Mouse (Mus musculus) hindbrain, embryonic 11.5 days (tissue): Measurements from ENCODE around the gene Paqr9. TPM values are rescaled to one million over a fixed set of nuclear protein-coding genes. Genes with fewer than 3 reads are reported as not detected.

Experiments used
- ATAC-seq: fragments of 200-750 bp; cut with Nextera tagmentation; 2 replicates; pipeline ENCODE4 v1.8.0; 2017; ENCODE audit warnings: mild to moderate bottlenecking, moderate TSS enrichment, moderate library complexity; ENCODE audit not compliant: low FRiP score
- DNase-seq: peaks from one replicate; pipeline ENCODE4 v3.0.0-alpha.2; 2015; ENCODE audit warnings: low spot score
- H3K27ac ChIP-seq: fragments of 300-500 bp; sonication (generic); 2 replicates; pipeline ENCODE4 v1.5.1; 2014; ENCODE audit warnings: mild to moderate bottlenecking, low read depth, low read length
- H3K27me3 ChIP-seq: fragments of 300-500 bp; sonication (generic); 2 replicates; pipeline ENCODE4 v1.6.1; 2014; ENCODE audit warnings: mild to moderate bottlenecking, low read length, moderate library complexity, mixed read lengths; ENCODE audit not compliant: control insufficient read depth, insufficient read depth
- H3K36me3 ChIP-seq: fragments of 300-500 bp; sonication (generic); 2 replicates; pipeline ENCODE4 v1.6.1; 2014; ENCODE audit warnings: mild to moderate bottlenecking, low read length, moderate library complexity, mixed read lengths; ENCODE audit not compliant: control insufficient read depth, insufficient read depth
- H3K4me1 ChIP-seq: fragments of 300-500 bp; sonication (generic); replicated peaks from 2 replicates; pipeline ENCODE4 v1.6.1; 2014; ENCODE audit warnings: low read length, mixed read lengths; ENCODE audit not compliant: control insufficient read depth, insufficient read depth
- H3K4me2 ChIP-seq: fragments of 300-500 bp; sonication (generic); replicated peaks from 2 replicates; pipeline ENCODE4 v1.6.1; 2014; ENCODE audit warnings: mild to moderate bottlenecking, low read depth, low read length
- H3K4me3 ChIP-seq: fragments of 300-500 bp; sonication (generic); 2 replicates; pipeline ENCODE4 v1.5.1; 2014; ENCODE audit warnings: low read depth, low read length
- H3K9ac ChIP-seq: fragments of 300-500 bp; sonication (generic); 2 replicates; pipeline ENCODE4 v1.6.1; 2014; ENCODE audit warnings: low read depth, low read length
- H3K9me3 ChIP-seq: fragments of 300-500 bp; sonication (generic); 2 replicates; pipeline ENCODE4 v1.6.1; 2016; ENCODE audit warnings: low read length; ENCODE audit not compliant: control insufficient read depth
- WGBS: fragments of 180-500 bp; shearing (Covaris S2); extraction: QIAGEN DNeasy Blood & Tissue Kit; methylation state at CpG from one replicate; pipeline ENCODE4 v1.1.7; 2014; 5-methylcytosine and 5-hydroxymethylcytosine counted together
- polyA plus RNA-seq: library from polyadenylated mRNA; unstranded; fragments of >200 nt; fragmentation: Nextera tagmentation; extraction: Ambion mirVana; gene quantifications from 2 replicates; pipeline ENCODE4 v1.2.1, GENCODE M21; 2014

Paqr9 gene
- polyA plus RNA-seq, 1 experiment from 2014 or later = 0.37 TPM

GRCm38 (mm10) chr9:95541208-95541607 lies 18.2 kb upstream of the Paqr9 start:
- H3K9ac ChIP-seq = no peak overlapping the region
- no peak overlapping the region for H3K4me3 ChIP-seq
- H3K9me3 ChIP-seq = no peaks in the 10 kb centered on the region
- H3K36me3 ChIP-seq = no peaks in the 10 kb centered on the region
- no peaks in the 10 kb centered on the region for H3K4me1 ChIP-seq
- no peaks in the 10 kb centered on the region for H3K27me3 ChIP-seq
- ATAC-seq (no peak), DNase-seq (no peak)
- H3K4me2 ChIP-seq = no peak overlapping the region
- no peak overlapping the region for H3K27ac ChIP-seq

GRCm38 (mm10) chr9:95541650-95542432 lies 17.6 kb upstream of the Paqr9 start:
- WGBS = 87% methylated on average over 15 of the region's 15 CpGs
- ATAC-seq (no peak), DNase-seq (no peak)
- no peaks in the 10 kb centered on the region for H3K9me3 ChIP-seq
- H3K36me3 ChIP-seq = no peaks in the 10 kb centered on the region
- no peak overlapping the region for H3K9ac ChIP-seq
- H3K4me2 ChIP-seq = no peak overlapping the region
- H3K4me3 ChIP-seq = no peak overlapping the region
- no peaks in the 10 kb centered on the region for H3K4me1 ChIP-seq
- no peaks in the 10 kb centered on the region for H3K27me3 ChIP-seq
- H3K27ac ChIP-seq = no peak overlapping the region

- Histone ChIP-seq H3K4me1 (no peaks in the 10 kb centered on the region), H3K27ac (no peak overlapping the region), H3K4me2 (no peak overlapping the region), H3K36me3 (no peaks in the 10 kb centered on the region), H3K4me3 (no peak overlapping the region), H3K27me3 (no peaks in the 10 kb centered on the region), H3K9ac (no peak overlapping the region), H3K9me3 (no peaks in the 10 kb centered on the region)
- WGBS = 86% methylated on average over 6 of the region's 6 CpGs
- ATAC-seq (no peak), DNase-seq (no peak)
Observed at GRCm38 (mm10) chr9:95542475-95542874, 17.0 kb upstream of the Paqr9 start.

- Histone ChIP-seq H3K4me1 (no peaks in the 10 kb centered on the region), H3K27me3 (no peaks in the 10 kb centered on the region), H3K4me3 (no peak overlapping the region), H3K36me3 (no peaks in the 10 kb centered on the region), H3K9me3 (no peaks in the 10 kb centered on the region), H3K4me2 (no peak overlapping the region), H3K27ac (no peak overlapping the region), H3K9ac (no peak overlapping the region)
- no peak for DNase-seq
- 93% methylated on average over 4 of the region's 4 CpGs for WGBS
- no peak for ATAC-seq
Observed at GRCm38 (mm10) chr9:95544598-95544997, 14.9 kb upstream of the Paqr9 start.

- Histone ChIP-seq H3K4me3 (no peak overlapping the region), H3K4me2 (no peak overlapping the region), H3K9me3 (no peaks in the 10 kb centered on the region), H3K27ac (no peak overlapping the region), H3K9ac (no peak overlapping the region), H3K4me1 (no peaks in the 10 kb centered on the region), H3K36me3 (no peaks in the 10 kb centered on the region), H3K27me3 (no peaks in the 10 kb centered on the region)
- DNase-seq = no peak
- WGBS = 74% methylated on average over 7 of the region's 7 CpGs
- no peak for ATAC-seq
Observed at GRCm38 (mm10) chr9:95546679-95547078, 12.8 kb upstream of the Paqr9 start.

GRCm38 (mm10) chr9:95549626-95550411 lies 9.6 kb upstream of the Paqr9 start:
- no peaks in the 10 kb centered on the region for H3K4me1 ChIP-seq
- H3K27ac ChIP-seq = no peak overlapping the region
- no peak overlapping the region for H3K4me2 ChIP-seq
- ATAC-seq (no peak), DNase-seq (no peak)
- no peaks in the 10 kb centered on the region for H3K27me3 ChIP-seq
- no peaks in the 10 kb centered on the region for H3K36me3 ChIP-seq
- H3K4me3 ChIP-seq = no peak overlapping the region
- 64% methylated on average over 15 of the region's 15 CpGs for WGBS
- no peaks in the 10 kb centered on the region for H3K9me3 ChIP-seq
- no peak overlapping the region for H3K9ac ChIP-seq

GRCm38 (mm10) chr9:95550856-95551774 lies 8.3 kb upstream of the Paqr9 start:
- WGBS = 72% methylated on average over 9 of the region's 9 CpGs
- no peaks in the 10 kb centered on the region for H3K9me3 ChIP-seq
- no peak overlapping the region for H3K4me2 ChIP-seq
- no peak overlapping the region for H3K4me3 ChIP-seq
- ATAC-seq = 0 out of 2 replicates have a peak, but pooled peaks have one; percentile 17
- no peaks in the 10 kb centered on the region for H3K36me3 ChIP-seq
- H3K27ac ChIP-seq = no peak overlapping the region
- H3K4me1 ChIP-seq = no peaks in the 10 kb centered on the region
- H3K9ac ChIP-seq = no peak overlapping the region
- DNase-seq = no peak
- no peaks in the 10 kb centered on the region for H3K27me3 ChIP-seq

GRCm38 (mm10) chr9:95552175-95552705 lies 7.2 kb upstream of the Paqr9 start:
- H3K9ac ChIP-seq = no peak overlapping the region

More at GRCm38 (mm10) chr9:95552175-95552705, 7.2 kb upstream of the Paqr9 start:
- Histone ChIP-seq H3K4me2 (no peak overlapping the region), H3K4me1 (no peaks in the 10 kb centered on the region), H3K4me3 (no peak overlapping the region), H3K9me3 (no peaks in the 10 kb centered on the region), H3K27me3 (no peaks in the 10 kb centered on the region), H3K27ac (no peak overlapping the region), H3K36me3 (no peaks in the 10 kb centered on the region)
- no peak for ATAC-seq
- no peak for DNase-seq
- WGBS = 78% methylated on average over 10 of the region's 10 CpGs
